Mouse (Mus musculus): Measurements from ENCODE around the gene Ccdc89. TPM values are rescaled to one million over a fixed set of nuclear protein-coding genes. Genes with fewer than 3 reads are reported as not detected.
A peak's percentile ranks its signal among the peaks of the same experiment; 100 is the strongest.

The Ccdc89 gene
- polyA plus RNA-seq, 1 experiment = 0.83 TPM

- peak overlapping the region; percentile 66 for H3K27ac ChIP-seq (ENCODE audit: insufficient read depth, low read length)
- no peaks in the 10 kb centered on the region for H3K4me1 ChIP-seq (ENCODE audit: control insufficient read depth, insufficient read depth, low read length)
- peak overlapping the region; percentile 27 for H3K4me3 ChIP-seq (ENCODE audit: insufficient read depth, low read length)
- no peak for TF ChIP-seq POLR2A (IDR thresholded peaks at IDR 0.05; ENCODE audit: low read depth, low read length)
- TF ChIP-seq CTCF (IDR thresholded peaks at IDR 0.05; ENCODE audit: borderline replicate concordance, insufficient read depth, low read length) = no peak
Measured at GRCm38 (mm10) chr7:90442070-90442469, 15.7 kb downstream of the Ccdc89 start.

- peak within 1 kb of the TSS; percentile 89 for H3K27ac ChIP-seq (ENCODE audit: insufficient read depth, low read length)
- H3K4me3 ChIP-seq (ENCODE audit: insufficient read depth, low read length) = peak within 1 kb of the TSS; percentile 99
- H3K4me1 ChIP-seq (ENCODE audit: control insufficient read depth, insufficient read depth, low read length) = no peaks in the 10 kb centered on the region; the same call in 1 of the 2 replicates
- no peak for TF ChIP-seq CTCF (IDR thresholded peaks at IDR 0.05; ENCODE audit: borderline replicate concordance, insufficient read depth, low read length)
- peak; percentile 74 for TF ChIP-seq POLR2A (IDR thresholded peaks at IDR 0.05; ENCODE audit: low read depth, low read length)
Measured at GRCm38 (mm10) chr7:90442518-90443080, 16.2 kb downstream of the Ccdc89 start, which contains the start of gene Crebzf. Gene Crebzf, plus strand, starts transcription at chr7:90442729.

GRCm38 (mm10) chr7:90443101-90444091 lies 17.0 kb downstream of the Ccdc89 start:
- Histone ChIP-seq H3K4me1 (ENCODE audit: control insufficient read depth, insufficient read depth, low read length) (no peaks in the 10 kb centered on the region; the same call in 1 of the 2 replicates), H3K4me3 (ENCODE audit: insufficient read depth, low read length) (peak overlapping the region; percentile 99), H3K27ac (ENCODE audit: insufficient read depth, low read length) (peak overlapping the region; percentile 89)
- TF ChIP-seq POLR2A (IDR thresholded peaks at IDR 0.05; ENCODE audit: low read depth, low read length) (0 out of 2 replicates have a peak, but pooled peaks have one; percentile 17), CTCF (IDR thresholded peaks at IDR 0.05; ENCODE audit: borderline replicate concordance, insufficient read depth, low read length) (no peak)

- Histone ChIP-seq H3K27ac (ENCODE audit: insufficient read depth, low read length) (no peak overlapping the region), H3K4me3 (ENCODE audit: insufficient read depth, low read length) (peak overlapping the region; percentile 99), H3K4me1 (ENCODE audit: control insufficient read depth, insufficient read depth, low read length) (no peaks in the 10 kb centered on the region; the same call in 1 of the 2 replicates)
- TF ChIP-seq POLR2A (IDR thresholded peaks at IDR 0.05; ENCODE audit: low read depth, low read length) (no peak), CTCF (IDR thresholded peaks at IDR 0.05; ENCODE audit: borderline replicate concordance, insufficient read depth, low read length) (no peak)
Measured at GRCm38 (mm10) chr7:90444206-90444605, 17.8 kb downstream of the Ccdc89 start.

- peak; percentile 24 for TF ChIP-seq POLR2A (IDR thresholded peaks at IDR 0.05; ENCODE audit: low read depth, low read length)
- no peak for TF ChIP-seq CTCF (IDR thresholded peaks at IDR 0.05; ENCODE audit: borderline replicate concordance, insufficient read depth, low read length)
- Histone ChIP-seq H3K4me3 (ENCODE audit: insufficient read depth, low read length) (peak overlapping the region; percentile 94), H3K27ac (ENCODE audit: insufficient read depth, low read length) (peak overlapping the region; percentile 97), H3K4me1 (ENCODE audit: control insufficient read depth, insufficient read depth, low read length) (no peaks in the 10 kb centered on the region; the same call in 1 of the 2 replicates)
Measured at GRCm38 (mm10) chr7:90456149-90456844, 29.9 kb downstream of the Ccdc89 start.

- TF ChIP-seq CTCF (IDR thresholded peaks at IDR 0.05; ENCODE audit: borderline replicate concordance, insufficient read depth, low read length) (peak; percentile 6; the same call in 1 of the 2 replicates), POLR2A (IDR thresholded peaks at IDR 0.05; ENCODE audit: low read depth, low read length) (peak; percentile 96)
- Histone ChIP-seq H3K4me3 (ENCODE audit: insufficient read depth, low read length) (peak within 1 kb of the TSS; percentile 94), H3K27ac (ENCODE audit: insufficient read depth, low read length) (peak within 1 kb of the TSS; percentile 97), H3K4me1 (ENCODE audit: control insufficient read depth, insufficient read depth, low read length) (no peaks in the 10 kb centered on the region; the same call in 1 of the 2 replicates)
Measured at GRCm38 (mm10) chr7:90456845-90457468, 30.6 kb downstream of the Ccdc89 start, which contains the start of gene Tmem126a. Gene Tmem126a, minus strand, starts transcription at chr7:90457229.

GRCm38 (mm10) chr7:90457517-90457916 lies 31.1 kb downstream of the Ccdc89 start:
- TF ChIP-seq CTCF (IDR thresholded peaks at IDR 0.05; ENCODE audit: borderline replicate concordance, insufficient read depth, low read length) = no peak
- no peak for TF ChIP-seq POLR2A (IDR thresholded peaks at IDR 0.05; ENCODE audit: low read depth, low read length)
- Histone ChIP-seq H3K27ac (ENCODE audit: insufficient read depth, low read length) (peak overlapping the region; percentile 97), H3K4me3 (ENCODE audit: insufficient read depth, low read length) (peak overlapping the region; percentile 94), H3K4me1 (ENCODE audit: control insufficient read depth, insufficient read depth, low read length) (no peaks in the 10 kb centered on the region; the same call in 1 of the 2 replicates)

- TF ChIP-seq CTCF (IDR thresholded peaks at IDR 0.05; ENCODE audit: borderline replicate concordance, insufficient read depth, low read length) = no peak
- TF ChIP-seq POLR2A (IDR thresholded peaks at IDR 0.05; ENCODE audit: low read depth, low read length) = no peak
- H3K27ac ChIP-seq (ENCODE audit: insufficient read depth, low read length) = no peak overlapping the region
- no peaks in the 10 kb centered on the region; the same call in 1 of the 2 replicates for H3K4me1 ChIP-seq (ENCODE audit: control insufficient read depth, insufficient read depth, low read length)
- no peak overlapping the region for H3K4me3 ChIP-seq (ENCODE audit: insufficient read depth, low read length)
Measured at GRCm38 (mm10) chr7:90460330-90460729, 34.0 kb downstream of the Ccdc89 start.

- H3K4me1 ChIP-seq (ENCODE audit: control insufficient read depth, insufficient read depth, low read length) = no peaks in the 10 kb centered on the region; the same call in 1 of the 2 replicates
- no peak for TF ChIP-seq CTCF (IDR thresholded peaks at IDR 0.05; ENCODE audit: borderline replicate concordance, insufficient read depth, low read length)
- no peak for TF ChIP-seq POLR2A (IDR thresholded peaks at IDR 0.05; ENCODE audit: low read depth, low read length)
- H3K27ac ChIP-seq (ENCODE audit: insufficient read depth, low read length) = no peak overlapping the region
- H3K4me3 ChIP-seq (ENCODE audit: insufficient read depth, low read length) = no peak overlapping the region
Measured at GRCm38 (mm10) chr7:90460930-90461329, 34.6 kb downstream of the Ccdc89 start.
